Mouse (Mus musculus): ENCODE measurements around the gene Ifnl2.

DNA sequence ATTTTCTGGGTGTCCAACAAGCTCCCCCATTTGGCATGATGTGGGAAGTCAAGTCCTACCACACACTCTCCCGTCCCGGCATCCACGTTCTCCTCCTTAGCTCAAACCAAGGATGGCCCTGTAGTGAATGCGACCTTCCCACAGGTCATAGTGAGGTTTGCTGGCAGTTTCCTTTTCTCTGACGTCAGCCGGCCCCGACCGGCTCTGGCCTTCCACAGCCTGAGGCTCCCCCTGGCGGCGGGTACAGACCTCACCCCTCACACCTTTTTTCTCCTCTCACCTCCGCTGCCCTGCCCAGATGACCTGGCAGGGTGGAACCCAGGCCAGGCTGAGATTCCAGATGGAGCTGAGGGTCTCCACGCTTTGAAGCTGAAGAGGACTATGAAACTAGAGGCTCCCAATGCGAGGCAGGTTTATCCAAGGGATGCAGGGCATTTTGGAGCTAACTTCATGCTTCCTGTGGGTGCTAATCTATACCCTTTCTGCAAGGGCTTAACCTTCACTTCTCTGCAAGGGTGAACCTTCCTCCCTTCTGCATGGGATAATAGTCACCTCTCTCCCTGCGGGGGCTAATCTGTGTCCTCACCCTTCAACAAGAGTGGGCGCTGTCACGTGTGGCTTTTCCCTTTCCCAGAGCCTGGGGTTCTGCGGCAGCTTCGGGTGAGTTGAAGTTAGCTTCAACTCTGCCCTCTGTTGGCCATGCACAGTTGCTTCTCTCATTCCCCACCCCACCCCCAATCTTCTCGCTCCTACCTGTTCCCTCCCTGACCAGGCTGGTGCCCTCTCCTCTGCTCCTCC, 17.9 kb upstream of the Ifnl2 start:
- TF ChIP-seq POLR2A (IDR thresholded peaks at IDR 0.05; ENCODE audit: insufficient read depth, low read length) (no peak), EP300 (IDR thresholded peaks at IDR 0.05; ENCODE audit: insufficient read depth, low read depth, low read length) (0 out of 2 replicates have a peak, but pooled peaks have one; percentile 24), CTCF (IDR thresholded peaks at IDR 0.05; ENCODE audit: low read depth, low read length) (peak; percentile 86)
